Mouse (Mus musculus): ENCODE measurements around the gene Tbc1d10a. TPM values are rescaled to one million over a fixed set of nuclear protein-coding genes. Genes with fewer than 3 reads are reported as not detected.
A peak's percentile ranks its signal among the peaks of the same experiment; 100 is the strongest.
"Not testable (repeated sequence)": the region's sequence is repeated elsewhere in the genome, so short reads cannot be mapped to it uniquely, and the experiment has no call there.

The Tbc1d10a gene
- total RNA-seq, 2 experiments from 2014 or later: 30.5 to 30.7 TPM

DNA sequence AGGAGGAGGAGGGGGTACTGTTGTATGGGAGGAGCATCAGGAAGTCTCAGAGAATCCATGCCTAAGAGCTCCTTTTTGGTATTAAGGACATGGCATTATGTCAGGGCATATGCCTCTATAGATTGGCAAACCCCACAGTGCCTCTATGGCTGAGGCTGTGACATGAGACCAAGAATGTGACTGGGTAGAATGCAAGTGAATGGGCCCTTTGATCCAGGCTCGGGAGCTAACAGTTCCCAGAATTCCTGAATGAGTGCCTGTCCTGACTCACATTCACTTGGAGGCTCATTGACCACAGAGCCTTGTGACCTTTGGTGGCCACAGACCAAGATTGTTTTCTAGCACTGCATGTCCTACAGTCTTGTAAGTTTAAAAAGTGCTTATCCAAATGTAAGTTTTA is 4.5 kb upstream of the Tbc1d10a start:
- DNase-seq (ENCODE audit: low spot score in 2 of 2): no peak

DNA sequence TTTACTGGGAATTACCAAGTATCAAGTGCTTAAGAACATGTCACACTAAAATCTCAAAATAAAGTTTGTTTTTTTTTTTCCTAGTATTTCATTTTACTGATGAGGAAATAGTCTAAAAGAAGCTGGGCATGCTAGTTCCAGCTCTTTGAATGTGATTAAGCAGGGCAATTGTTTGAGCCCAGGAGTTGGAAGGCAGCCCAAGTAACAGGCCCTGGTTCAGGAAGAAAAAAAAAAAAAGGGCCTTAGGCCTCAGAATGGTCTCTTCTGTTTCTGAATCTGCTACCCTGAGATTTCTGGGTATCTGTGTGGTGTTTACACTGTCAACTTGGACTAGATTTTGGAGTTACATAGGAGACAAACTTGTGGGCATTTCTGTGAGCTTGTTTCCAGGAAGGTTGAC is 3.1 kb upstream of the Tbc1d10a start:
- no peak for DNase-seq (ENCODE audit: low spot score in 2 of 2)

DNA sequence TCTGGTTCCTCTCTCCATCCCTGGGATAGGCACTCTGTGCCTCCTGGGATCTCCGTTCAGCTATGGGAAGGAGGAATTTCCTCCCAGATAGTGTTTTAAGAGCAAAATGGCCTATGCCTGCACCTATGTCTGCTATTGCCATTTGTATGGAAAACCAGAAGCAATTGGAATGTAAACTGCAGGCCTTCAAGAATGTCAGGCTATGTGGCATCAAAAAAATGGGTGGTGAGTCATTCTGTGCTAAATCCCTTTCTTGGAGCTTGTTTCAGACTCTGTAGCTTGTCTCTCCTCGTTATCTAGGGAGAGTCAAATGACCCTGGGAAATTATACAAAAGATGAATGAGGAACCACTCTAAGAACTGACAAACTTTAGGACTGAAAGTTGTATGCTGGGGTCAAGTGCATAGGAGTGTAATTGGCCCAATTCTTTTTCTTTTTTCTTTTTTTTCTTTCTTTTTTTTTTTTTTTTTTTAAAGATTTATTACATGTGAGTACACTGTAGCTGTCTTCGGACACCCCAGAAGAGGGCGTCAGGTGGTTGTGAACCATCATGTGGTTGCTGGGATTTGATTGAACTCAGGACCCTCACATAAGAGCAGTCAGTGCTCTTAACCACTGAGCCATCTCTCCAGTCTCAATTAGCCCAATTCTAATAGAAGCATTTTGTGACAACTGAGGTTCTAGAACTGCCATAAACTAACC is 2.2 kb upstream of the Tbc1d10a start:
- DNase-seq (ENCODE audit: low spot score in 2 of 2): no peak

DNA sequence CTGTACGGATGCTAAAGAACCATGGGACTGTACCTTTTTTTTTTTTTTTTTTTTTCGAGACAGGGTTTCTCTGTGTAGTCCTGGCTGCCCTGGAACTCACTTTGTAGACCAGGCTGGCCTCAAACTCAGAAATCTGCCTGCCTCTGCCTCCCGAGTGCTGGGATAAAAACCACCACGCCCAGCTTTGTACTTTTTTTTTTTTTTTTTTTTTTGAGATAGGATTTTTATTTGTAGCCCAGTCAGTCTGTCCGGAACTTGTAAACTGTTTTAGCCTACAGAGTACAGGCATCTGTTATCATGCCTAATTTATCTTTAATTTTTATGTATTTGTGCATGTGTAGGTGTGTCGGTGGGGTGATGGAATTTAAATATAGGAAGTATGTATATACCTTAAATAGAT is 1.1 kb upstream of the Tbc1d10a start:
- not testable (repeated sequence) for DNase-seq (ENCODE audit: low spot score in 2 of 2)

DNA sequence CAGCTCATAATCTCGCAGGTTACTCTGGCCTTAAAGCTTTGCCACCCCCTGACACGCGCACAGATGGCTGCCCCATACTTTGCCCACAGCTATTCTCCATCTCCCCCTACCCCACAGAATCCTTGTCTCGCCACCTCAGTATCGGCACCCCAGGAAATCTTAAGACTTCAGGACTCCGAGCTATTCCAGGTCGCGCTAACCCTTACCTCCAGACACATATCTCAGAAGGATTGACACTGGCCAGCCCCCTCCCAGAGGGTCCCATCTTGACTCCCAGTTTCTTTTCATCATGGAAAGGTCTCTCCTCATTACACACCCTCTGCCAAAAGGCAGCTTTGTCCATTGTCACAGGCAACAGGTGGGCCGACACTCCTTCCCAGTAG is 720 bp downstream of the Tbc1d10a start:
- DNase-seq (ENCODE audit: low spot score in 2 of 2): no peak

DNA sequence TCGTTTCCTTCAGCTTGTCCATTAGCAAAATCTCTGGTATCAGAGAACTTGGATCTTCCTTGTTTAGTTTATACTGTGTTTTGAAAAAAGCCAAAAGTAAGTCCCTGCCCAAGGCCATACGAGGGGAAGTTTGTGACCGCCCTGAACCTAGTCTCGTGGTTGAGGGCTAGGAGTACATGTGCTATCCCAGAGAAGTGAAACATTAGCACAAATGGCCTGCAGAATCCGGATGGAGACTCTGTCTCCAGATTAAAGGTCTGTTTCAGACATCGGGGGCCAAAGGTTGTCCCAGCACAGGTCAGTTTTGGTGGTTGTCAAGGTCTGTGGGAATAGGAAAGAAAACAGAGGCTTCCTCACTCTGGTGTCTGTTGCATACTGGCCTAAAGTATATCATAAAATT is 2.6 kb downstream of the Tbc1d10a start:
- DNase-seq (ENCODE audit: low spot score in 2 of 2): no peak

DNA sequence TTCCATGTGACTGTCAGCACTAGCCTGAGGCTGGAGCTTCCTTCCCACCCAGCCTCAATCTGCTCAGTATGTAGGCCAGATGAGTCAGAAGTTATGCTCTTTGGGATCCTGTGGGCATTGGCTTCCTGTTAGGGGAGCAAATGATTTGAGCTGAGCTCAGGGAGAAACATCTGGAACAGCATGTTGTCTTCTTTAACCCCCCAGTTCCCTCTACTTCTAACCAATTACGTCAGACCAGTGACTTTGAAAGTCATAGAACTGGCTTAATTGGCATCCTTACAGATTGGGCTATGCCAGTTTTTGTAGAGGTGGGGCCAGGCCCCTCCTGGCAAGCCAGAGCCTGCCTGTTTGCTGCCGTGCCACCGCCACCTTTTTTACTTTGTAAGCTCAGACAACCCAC is 4.1 kb downstream of the Tbc1d10a start:
- peak in 1 of 2 experiments; percentile 20 for DNase-seq (ENCODE audit: low spot score in 2 of 2)

DNA sequence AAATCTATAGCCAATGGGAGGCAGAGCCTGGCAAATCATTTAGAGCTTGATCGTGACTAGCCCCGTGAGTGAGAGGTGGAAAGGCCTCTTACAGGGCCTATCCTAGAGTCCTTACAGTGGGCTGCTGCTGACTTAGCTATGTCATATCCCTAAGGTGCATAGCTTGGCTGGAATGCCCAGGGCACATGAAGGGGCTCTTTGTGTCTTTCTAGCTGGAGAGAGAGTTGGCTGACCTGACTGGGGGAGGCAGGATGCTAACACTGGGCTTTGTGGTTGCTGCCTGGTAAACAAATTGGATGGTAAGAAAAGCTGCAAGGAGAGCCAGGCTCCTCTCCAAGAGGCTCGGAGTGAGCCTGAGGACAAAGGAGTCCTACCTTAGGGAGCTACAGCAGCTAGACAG is 6.2 kb downstream of the Tbc1d10a start:
- no peak for DNase-seq (ENCODE audit: low spot score in 2 of 2)

DNA sequence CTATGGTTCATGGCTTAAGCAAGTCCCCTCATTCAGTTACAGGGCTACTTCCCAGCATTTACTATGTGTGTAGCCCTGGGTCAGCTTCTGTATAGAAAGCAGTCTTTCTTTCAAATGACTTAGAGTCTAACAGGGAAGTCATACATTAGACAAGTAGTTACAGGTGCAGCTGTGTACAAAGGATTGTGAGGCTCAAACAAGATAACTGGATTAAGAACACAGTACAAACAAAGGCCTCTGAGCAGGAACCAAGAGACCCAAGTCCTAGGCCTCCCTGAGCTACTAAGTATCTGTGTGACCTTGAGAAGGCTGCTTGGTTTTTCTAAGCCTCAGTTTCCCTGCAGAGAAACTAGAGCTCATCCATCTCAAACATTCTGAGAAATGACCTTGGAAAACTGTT is 6.8 kb downstream of the Tbc1d10a start:
- DNase-seq (ENCODE audit: low spot score in 2 of 2): no peak

DNA sequence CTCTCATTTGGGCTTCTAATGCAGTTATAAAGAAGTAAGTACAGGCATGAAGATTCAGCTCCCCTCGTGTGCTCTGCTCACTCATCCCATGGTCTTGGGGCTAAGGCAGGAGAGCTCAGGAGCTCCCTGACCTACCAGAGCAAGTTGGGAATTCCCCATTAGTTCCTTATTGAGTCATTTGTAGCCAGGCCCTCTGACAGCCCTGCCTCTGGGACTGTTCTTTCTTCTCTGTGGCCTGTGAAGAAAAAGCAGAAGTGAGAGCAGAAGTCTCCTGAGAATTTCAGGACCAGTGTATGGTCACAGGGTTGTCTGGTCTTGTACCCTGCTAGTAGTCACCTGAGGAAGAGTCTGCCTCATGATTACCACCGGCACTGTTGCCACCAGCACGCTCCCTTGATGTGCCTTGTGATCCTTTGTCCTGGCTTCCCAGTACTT is 9.0 kb downstream of the Tbc1d10a start:
- DNase-seq (ENCODE audit: low spot score in 2 of 2): no peak

DNA sequence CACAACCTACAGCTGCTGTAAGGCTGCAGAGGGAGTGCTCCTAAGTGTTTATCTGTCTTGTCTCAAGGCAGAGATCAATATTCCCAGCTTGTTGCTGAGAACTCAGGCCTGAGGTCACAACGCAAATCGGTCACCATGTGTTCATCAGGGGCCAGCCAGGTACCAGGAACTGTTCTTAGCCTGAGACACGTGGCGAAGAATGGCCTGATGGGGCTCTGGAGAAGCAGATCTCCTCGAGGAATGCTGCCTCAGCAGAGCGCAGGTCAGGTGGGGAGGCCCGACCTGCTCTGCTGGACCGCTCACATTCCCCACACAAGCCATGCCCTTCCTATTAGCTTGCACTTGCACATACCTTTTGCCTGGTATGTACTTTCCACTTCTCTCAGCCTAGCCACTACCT is 10.0 kb downstream of the Tbc1d10a start:
- no peak for DNase-seq (ENCODE audit: low spot score in 2 of 2)

DNA sequence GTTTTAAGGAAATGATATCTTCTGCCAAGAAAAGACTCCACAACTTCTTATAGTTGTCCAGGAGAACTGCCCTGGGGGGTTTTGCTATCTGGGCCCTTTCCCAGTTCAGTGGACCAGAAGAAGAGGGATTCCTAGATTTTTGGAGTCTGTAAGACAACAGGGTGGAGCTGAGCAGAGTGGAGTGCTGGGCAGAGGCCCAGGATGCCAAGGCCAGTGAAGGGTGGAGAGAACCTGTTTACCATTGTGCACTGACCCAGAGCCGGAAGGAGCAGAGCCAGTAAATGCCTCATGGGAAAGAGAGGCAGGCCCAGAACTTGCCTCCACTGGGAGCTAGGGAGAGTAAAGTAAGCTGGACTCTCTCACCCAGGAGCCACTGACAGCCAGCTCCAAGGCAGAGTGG is 11.1 kb downstream of the Tbc1d10a start:
- no peak for DNase-seq (ENCODE audit: low spot score in 2 of 2)

DNA sequence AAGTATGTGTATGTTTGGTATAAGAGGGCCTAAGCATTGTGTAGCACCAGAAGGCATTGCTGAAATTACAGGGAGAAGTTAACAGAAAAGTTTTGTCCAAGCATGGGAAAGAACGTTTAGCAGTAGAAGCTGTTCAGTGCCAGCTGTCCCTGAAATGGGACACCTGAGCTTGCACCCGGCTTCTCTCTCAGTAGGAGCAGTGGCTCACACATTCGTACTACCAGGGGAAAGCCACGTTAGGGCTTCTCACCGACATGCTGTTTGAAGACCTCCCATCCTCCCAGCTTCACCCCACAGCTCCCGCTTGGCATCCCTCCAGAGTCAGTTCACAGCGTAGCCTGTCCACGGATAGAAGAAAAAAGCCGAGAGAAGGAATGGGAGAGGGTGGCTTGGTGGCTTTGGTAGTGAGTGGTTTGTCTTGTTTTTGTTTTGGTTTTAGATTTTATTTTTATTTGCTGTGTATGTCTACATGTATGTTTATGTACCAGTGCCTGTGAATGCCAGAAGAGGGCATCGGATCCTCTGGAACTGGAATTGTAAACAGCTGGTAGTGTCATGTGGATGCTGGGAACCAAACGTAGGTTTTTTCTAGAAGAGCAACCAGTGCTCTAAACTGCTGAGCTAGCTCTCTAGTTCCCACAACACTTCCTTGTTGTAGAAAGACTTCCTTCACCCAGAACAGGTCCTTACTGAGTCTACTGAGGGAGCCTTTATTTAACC is 15.6 kb downstream of the Tbc1d10a start:
- DNase-seq (ENCODE audit: low spot score in 2 of 2): no peak

DNA sequence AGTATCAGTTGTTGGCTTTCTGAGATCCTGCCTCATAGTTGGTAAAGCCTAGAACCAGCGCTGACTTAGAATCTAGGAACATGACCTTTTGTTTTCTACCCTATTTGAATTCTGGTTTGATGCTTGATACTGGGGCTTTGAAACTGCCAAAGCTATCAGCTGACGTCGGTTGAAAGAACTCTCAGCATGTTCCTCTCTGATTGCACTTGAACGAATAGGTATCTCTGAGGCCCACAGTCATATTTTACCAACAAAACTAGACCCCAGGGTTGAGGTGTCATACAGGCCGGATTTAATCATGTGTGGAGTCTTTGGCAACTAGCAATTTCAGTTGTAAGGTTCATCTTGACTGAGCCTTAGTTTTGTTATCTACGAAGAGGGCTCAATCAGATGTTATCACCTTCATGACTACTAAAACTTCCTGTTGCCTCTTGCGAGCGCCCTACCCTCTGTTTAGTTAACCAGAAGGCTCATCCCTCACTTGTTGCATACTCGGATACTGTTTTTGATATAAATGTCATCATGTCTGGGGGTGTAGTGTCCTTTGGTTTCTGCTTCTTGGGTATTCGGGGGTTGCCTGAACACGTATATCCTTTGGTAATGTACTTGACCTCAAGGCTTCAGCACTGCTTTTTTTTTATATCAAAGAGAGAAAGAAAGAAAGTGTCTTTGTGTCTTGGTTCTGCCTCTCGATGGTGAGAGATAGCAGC is 16.6 kb downstream of the Tbc1d10a start:
- no peak for DNase-seq (ENCODE audit: low spot score in 2 of 2)

DNA sequence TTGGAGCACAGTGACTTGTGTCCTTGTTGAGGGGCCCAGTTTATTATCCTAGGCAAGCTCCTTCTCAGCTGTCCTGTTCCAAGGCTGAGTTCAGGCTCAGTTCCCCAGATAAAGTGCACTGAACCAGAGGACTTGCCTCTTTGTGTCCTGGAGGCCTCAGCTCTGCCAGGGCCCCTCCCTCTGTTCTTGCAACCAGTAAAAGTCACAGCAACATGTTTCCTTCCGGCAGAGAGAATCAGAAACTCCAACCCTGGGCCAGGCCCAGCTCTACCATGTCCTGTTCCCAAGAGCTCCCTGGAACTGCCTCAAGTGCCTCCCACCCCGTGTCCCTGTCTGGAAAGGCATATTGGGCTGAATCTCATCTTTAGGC is 17.1 kb downstream of the Tbc1d10a start:
- no peak for DNase-seq (ENCODE audit: low spot score in 2 of 2)

DNA sequence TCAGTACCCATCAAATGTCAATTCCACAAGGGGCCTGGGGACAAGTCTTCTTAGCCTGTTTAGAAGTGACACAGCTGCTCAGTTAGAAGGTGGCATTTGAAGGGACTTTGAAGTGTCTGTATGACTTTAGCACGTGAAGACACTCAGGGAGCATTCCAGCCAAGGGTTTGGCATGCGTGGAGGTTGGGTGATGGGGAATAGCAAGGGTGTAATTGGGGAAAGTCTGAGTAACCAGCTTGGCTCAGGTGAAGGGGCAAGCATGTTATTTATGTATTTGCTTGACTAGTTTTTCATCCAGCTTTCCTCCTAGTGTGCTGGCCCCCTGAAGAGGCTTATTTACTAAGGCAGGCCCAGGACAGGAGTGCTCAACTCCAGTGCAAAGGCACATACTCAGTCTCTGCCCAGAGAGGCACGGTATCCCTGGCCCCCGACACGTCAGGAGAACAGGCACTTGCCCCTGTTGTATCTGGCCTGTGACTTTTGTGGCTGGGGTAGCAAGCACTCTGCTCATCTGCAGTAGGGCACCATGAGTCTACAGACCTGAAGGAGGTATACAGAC is 18.6 kb downstream of the Tbc1d10a start:
- DNase-seq (ENCODE audit: low spot score in 2 of 2): no peak

DNA sequence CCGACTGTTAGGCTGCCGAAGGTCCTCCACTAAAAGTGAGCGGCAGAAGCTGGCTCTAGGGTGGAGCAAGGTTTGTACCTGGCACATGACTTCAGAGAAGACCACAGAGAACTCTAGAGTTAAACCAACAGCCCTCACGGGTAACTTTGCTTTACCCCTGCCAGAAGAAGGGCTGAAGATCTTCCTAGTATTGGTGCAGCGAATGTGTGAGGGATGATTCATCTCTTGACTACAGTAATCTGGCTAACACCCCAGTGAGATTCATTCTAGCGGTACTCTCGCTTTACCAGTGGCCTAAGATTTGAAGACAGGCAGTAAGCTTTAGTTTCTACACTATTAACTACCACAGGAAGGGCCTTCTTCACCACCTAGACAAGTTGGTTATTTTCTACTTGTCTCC is 19.4 kb downstream of the Tbc1d10a start:
- DNase-seq (ENCODE audit: low spot score in 2 of 2): no peak

DNA sequence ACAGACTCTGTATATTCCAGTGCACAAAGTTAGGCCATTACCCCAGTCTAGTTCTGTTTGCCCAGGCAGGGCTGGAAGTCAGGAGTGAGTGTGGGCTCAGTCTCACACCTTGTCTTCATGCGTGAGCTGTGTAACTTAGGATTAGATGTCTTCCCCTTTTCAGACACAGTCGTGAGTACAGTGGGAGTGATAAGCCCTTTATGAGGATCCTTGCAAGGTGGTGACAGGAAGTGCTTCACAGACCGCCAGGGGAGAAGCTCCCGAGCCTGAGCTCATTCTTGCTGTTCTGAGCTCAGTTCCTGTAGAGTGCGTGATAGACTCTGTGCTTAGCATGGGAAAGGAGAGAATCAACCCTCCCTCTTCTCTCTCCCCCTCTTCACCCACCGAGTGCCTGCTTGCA is 20.0 kb downstream of the Tbc1d10a start:
- DNase-seq (ENCODE audit: low spot score in 2 of 2): no peak

DNA sequence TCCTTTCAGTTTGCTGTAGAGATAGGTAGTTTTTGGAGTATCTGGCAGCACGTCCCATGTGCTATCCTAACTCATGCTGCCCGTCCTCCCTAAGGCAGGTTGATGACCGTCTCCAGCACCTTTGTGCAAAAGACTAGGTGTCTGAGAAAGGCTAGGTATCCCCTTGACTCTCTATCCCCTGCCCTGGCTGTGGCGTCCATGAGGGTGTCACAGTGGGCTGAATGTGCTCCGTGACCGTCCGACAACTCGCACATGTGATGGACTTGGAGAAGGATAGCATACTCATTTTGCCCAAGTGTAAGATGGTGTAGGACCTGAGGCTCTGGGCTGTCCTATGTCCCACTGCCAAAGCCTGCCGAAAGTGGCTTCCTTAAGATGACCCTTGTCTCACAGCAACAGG is 21.1 kb downstream of the Tbc1d10a start:
- no peak for DNase-seq (ENCODE audit: low spot score in 2 of 2)

DNA sequence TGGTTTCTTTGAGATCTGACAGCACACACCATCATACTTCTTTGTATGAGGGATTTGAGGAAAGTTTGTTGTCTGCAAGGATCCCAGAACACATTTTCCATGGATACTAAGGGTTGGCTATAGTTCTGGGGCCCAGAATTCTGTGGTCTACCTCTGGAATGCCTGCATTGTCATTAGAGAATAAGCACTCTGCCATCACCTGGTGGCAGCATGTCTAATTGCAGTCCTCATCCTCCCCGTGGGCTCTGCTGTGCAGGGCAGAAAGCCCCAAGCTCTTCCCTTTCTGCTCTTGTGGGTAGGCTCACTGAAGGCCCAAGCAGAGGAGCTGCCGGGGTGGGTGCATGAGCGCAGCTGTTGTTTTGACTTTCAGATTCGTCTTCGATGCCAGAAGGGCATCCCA is 23.0 kb downstream of the Tbc1d10a start:
- no peak for DNase-seq (ENCODE audit: low spot score in 2 of 2)

DNA sequence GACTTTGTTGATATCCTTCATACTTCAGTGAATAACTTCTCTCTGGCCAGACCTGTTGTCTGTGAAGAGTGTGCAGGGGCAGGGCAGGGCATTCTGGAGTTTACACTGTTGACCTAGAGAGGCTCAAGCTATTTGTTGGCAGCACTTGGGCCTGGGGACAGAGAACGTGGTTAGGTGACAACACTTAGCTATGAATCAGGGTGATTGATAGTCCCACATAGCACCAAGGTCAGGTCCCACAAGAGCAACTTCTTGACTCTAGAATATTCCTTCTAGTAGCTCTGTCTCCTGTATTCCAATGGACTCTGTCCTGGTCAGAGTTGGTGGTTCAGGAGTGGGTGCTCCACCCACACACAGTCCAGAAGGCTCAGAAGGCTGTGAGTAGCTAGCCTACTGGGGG is 24.2 kb downstream of the Tbc1d10a start:
- DNase-seq (ENCODE audit: low spot score in 2 of 2): no peak

DNA sequence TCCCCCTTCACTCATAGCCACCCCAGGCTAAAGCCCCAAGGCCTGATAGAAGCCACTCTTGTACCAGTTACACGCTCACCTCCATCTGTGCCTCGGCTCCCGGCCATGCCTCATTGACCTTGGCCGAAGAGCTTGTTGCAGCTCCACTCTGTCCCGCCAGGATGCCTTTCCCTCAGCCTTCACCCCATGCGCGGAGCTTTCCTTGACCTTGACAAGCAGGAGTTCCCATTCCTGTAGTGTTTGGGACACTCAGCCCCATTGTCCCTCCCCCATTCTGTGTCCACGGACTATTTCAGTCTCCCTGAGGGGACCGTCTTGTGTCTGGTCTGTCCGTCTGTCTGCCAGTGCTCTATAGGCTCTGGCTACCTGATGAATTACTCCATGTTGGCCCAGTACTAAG is 26.5 kb downstream of the Tbc1d10a start:
- no peak for DNase-seq (ENCODE audit: low spot score in 2 of 2)
